Mouse (Mus musculus): ENCODE data around the gene Phf19. TPM values are rescaled to one million over a fixed set of nuclear protein-coding genes. Genes with fewer than 3 reads are reported as not detected.
A peak's percentile ranks its signal among the peaks of the same experiment; 100 is the strongest.

Phf19 gene
- polyA plus RNA-seq, 1 experiment from 2014 or later = 35.1 TPM

- Histone ChIP-seq H3K9ac (ENCODE audit: low read depth, low read length) (no peak overlapping the region), H3K4me1 (ENCODE audit: control insufficient read depth, insufficient read depth, low read length) (peaks cover 4% of the 10 kb centered on the region), H3K4me3 (ENCODE audit: low read length) (no peak overlapping the region), H3K27me3 (ENCODE audit: control insufficient read depth, insufficient read depth, low read length) (no peaks in the 10 kb centered on the region), H3K9me3 (ENCODE audit: control insufficient read depth, low read length) (no peaks in the 10 kb centered on the region), H3K36me3 (ENCODE audit: control insufficient read depth, insufficient read depth, low read length) (peaks cover 31% of the 10 kb centered on the region; the same call in 1 of the 2 replicates), H3K27ac (ENCODE audit: low read depth, low read length) (no peak overlapping the region), H3K4me2 (replicated peaks; ENCODE audit: low read depth, low read length) (no peak overlapping the region)
- no peak for ATAC-seq (ENCODE audit: low FRiP score, low TSS enrichment)
- 69% methylated on average over 6 of the region's 6 CpGs for WGBS
Observed at GRCm38 (mm10) chr2:34906426-34906825, 7.4 kb downstream of the Phf19 start.

- H3K9ac ChIP-seq (ENCODE audit: low read depth, low read length) = no peak overlapping the region
- H3K27ac ChIP-seq (ENCODE audit: low read depth, low read length) = no peak overlapping the region
- 1% methylated on average over 34 of the region's 34 CpGs for WGBS
Observed at GRCm38 (mm10) chr2:34904849-34905542, 8.8 kb downstream of the Phf19 start.

GRCm38 (mm10) chr2:34903652-34904405 lies 10.0 kb downstream of the Phf19 start:
- WGBS = 73% methylated on average over 4 of the region's 4 CpGs
- no peak overlapping the region for H3K4me3 ChIP-seq (ENCODE audit: low read length)
- H3K27me3 ChIP-seq (ENCODE audit: control insufficient read depth, insufficient read depth, low read length) = no peaks in the 10 kb centered on the region
- ATAC-seq (ENCODE audit: low FRiP score, low TSS enrichment) = no peak
- H3K9me3 ChIP-seq (ENCODE audit: control insufficient read depth, low read length) = no peaks in the 10 kb centered on the region
- H3K9ac ChIP-seq (ENCODE audit: low read depth, low read length) = no peak overlapping the region
- H3K36me3 ChIP-seq (ENCODE audit: control insufficient read depth, insufficient read depth, low read length) = peaks cover 30% of the 10 kb centered on the region; the same call in 1 of the 2 replicates
- peaks cover 4% of the 10 kb centered on the region; the same call in 1 of the 2 replicates for H3K4me1 ChIP-seq (ENCODE audit: control insufficient read depth, insufficient read depth, low read length)
- H3K4me2 ChIP-seq (replicated peaks; ENCODE audit: low read depth, low read length) = no peak overlapping the region
- no peak overlapping the region for H3K27ac ChIP-seq (ENCODE audit: low read depth, low read length)

More at GRCm38 (mm10) chr2:34904849-34905542, 8.8 kb downstream of the Phf19 start:
- Histone ChIP-seq H3K4me3 (ENCODE audit: low read length) (peak overlapping the region; percentile 23), H3K4me2 (replicated peaks; ENCODE audit: low read depth, low read length) (peak overlapping the region; percentile 46), H3K4me1 (ENCODE audit: control insufficient read depth, insufficient read depth, low read length) (peaks cover 4% of the 10 kb centered on the region; the same call in 1 of the 2 replicates), H3K9me3 (ENCODE audit: control insufficient read depth, low read length) (no peaks in the 10 kb centered on the region), H3K36me3 (ENCODE audit: control insufficient read depth, insufficient read depth, low read length) (peaks cover 27% of the 10 kb centered on the region; the same call in 1 of the 2 replicates), H3K27me3 (ENCODE audit: control insufficient read depth, insufficient read depth, low read length) (no peaks in the 10 kb centered on the region)
- ATAC-seq (ENCODE audit: low FRiP score, low TSS enrichment) = peak; percentile 96

- Histone ChIP-seq H3K4me3 (ENCODE audit: low read length) (no peak overlapping the region), H3K4me2 (replicated peaks; ENCODE audit: low read depth, low read length) (no peak overlapping the region), H3K27ac (ENCODE audit: low read depth, low read length) (no peak overlapping the region), H3K36me3 (ENCODE audit: control insufficient read depth, insufficient read depth, low read length) (peaks cover 34% of the 10 kb centered on the region; the same call in 1 of the 2 replicates), H3K4me1 (ENCODE audit: control insufficient read depth, insufficient read depth, low read length) (peaks cover 4% of the 10 kb centered on the region; the same call in 1 of the 2 replicates), H3K9ac (ENCODE audit: low read depth, low read length) (no peak overlapping the region), H3K27me3 (ENCODE audit: control insufficient read depth, insufficient read depth, low read length) (no peaks in the 10 kb centered on the region), H3K9me3 (ENCODE audit: control insufficient read depth, low read length) (no peaks in the 10 kb centered on the region)
- 88% methylated on average over 7 of the region's 7 CpGs for WGBS
- no peak for ATAC-seq (ENCODE audit: low FRiP score, low TSS enrichment)
Observed at GRCm38 (mm10) chr2:34903191-34903590, 10.6 kb downstream of the Phf19 start.

DNA sequence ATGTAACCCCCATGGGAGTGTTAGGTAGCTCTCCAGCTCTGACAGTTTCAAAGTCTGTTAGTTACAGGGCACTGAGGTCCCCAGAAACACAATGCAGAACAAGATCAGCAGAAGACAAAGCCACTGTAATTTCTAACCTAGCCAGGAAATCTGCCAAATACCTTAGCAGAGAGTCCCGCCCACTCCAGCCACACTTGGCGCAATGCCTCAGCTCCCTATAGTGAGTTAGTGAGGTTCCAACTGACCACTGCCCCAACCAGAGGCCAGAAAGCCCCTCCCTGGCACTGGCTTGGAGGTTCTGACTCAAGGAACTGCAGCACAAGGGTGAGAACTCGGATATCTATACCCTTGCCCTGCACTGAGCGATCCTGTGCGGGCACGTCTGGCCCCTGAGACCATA lies 11.1 kb downstream of the Phf19 start:
- Histone ChIP-seq H3K4me3 (ENCODE audit: low read length) (no peak overlapping the region), H3K27ac (ENCODE audit: low read depth, low read length) (no peak overlapping the region), H3K27me3 (ENCODE audit: control insufficient read depth, insufficient read depth, low read length) (no peaks in the 10 kb centered on the region), H3K9me3 (ENCODE audit: control insufficient read depth, low read length) (no peaks in the 10 kb centered on the region), H3K9ac (ENCODE audit: low read depth, low read length) (no peak overlapping the region), H3K4me1 (ENCODE audit: control insufficient read depth, insufficient read depth, low read length) (peaks cover 7% of the 10 kb centered on the region; the same call in 1 of the 2 replicates), H3K4me2 (replicated peaks; ENCODE audit: low read depth, low read length) (no peak overlapping the region), H3K36me3 (ENCODE audit: control insufficient read depth, insufficient read depth, low read length) (peaks cover 34% of the 10 kb centered on the region; the same call in 1 of the 2 replicates)
- WGBS = 90% methylated on average over 6 of the region's 6 CpGs
- ATAC-seq (ENCODE audit: low FRiP score, low TSS enrichment) = no peak

- no peaks in the 10 kb centered on the region for H3K27me3 ChIP-seq (ENCODE audit: control insufficient read depth, insufficient read depth, low read length)
- no peak overlapping the region for H3K4me3 ChIP-seq (ENCODE audit: low read length)
- H3K9me3 ChIP-seq (ENCODE audit: control insufficient read depth, low read length) = no peaks in the 10 kb centered on the region
- no peak overlapping the region for H3K4me2 ChIP-seq (replicated peaks; ENCODE audit: low read depth, low read length)
- peaks cover 7% of the 10 kb centered on the region; the same call in 1 of the 2 replicates for H3K4me1 ChIP-seq (ENCODE audit: control insufficient read depth, insufficient read depth, low read length)
- H3K9ac ChIP-seq (ENCODE audit: low read depth, low read length) = no peak overlapping the region
- WGBS = 81% methylated on average over 4 of the region's 4 CpGs
- peaks cover 38% of the 10 kb centered on the region for H3K36me3 ChIP-seq (ENCODE audit: control insufficient read depth, insufficient read depth, low read length)
- H3K27ac ChIP-seq (ENCODE audit: low read depth, low read length) = no peak overlapping the region
- no peak for ATAC-seq (ENCODE audit: low FRiP score, low TSS enrichment)
Observed at GRCm38 (mm10) chr2:34901726-34902125, 12.1 kb downstream of the Phf19 start.

- Histone ChIP-seq H3K36me3 (ENCODE audit: control insufficient read depth, insufficient read depth, low read length) (peaks cover 48% of the 10 kb centered on the region), H3K27ac (ENCODE audit: low read depth, low read length) (no peak overlapping the region), H3K9me3 (ENCODE audit: control insufficient read depth, low read length) (no peaks in the 10 kb centered on the region), H3K9ac (ENCODE audit: low read depth, low read length) (no peak overlapping the region), H3K4me2 (replicated peaks; ENCODE audit: low read depth, low read length) (no peak overlapping the region), H3K4me1 (ENCODE audit: control insufficient read depth, insufficient read depth, low read length) (peaks cover 7% of the 10 kb centered on the region; the same call in 1 of the 2 replicates), H3K4me3 (ENCODE audit: low read length) (no peak overlapping the region), H3K27me3 (ENCODE audit: control insufficient read depth, insufficient read depth, low read length) (no peaks in the 10 kb centered on the region)
- ATAC-seq (ENCODE audit: low FRiP score, low TSS enrichment) = no peak
- 94% methylated on average over 1 of the region's 1 CpGs for WGBS
Observed at GRCm38 (mm10) chr2:34900412-34900811, 13.4 kb downstream of the Phf19 start.

DNA sequence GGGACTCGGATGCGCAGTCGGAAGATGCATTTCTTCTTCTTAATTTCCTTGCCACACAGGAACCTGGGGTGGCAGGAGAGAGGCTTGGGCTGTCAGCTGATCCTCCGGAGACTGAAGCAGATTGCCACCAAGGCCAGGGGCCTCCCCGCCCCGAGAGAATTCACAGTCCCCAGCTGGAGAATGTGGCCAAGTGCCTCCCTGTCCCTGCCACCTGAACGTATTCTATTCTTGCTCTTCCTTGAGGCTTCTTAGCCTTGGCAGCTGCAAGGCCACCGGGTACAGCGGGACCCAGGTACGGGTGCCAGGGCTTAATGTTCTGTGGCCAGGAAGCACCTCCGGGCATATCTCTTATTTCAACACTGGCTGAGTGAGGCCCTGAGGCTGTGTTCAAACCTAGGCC lies 14.1 kb downstream of the Phf19 start:
- Histone ChIP-seq H3K27ac (ENCODE audit: low read depth, low read length) (no peak overlapping the region), H3K9ac (ENCODE audit: low read depth, low read length) (no peak overlapping the region), H3K4me1 (ENCODE audit: control insufficient read depth, insufficient read depth, low read length) (peaks cover 7% of the 10 kb centered on the region; the same call in 1 of the 2 replicates), H3K4me2 (replicated peaks; ENCODE audit: low read depth, low read length) (no peak overlapping the region), H3K9me3 (ENCODE audit: control insufficient read depth, low read length) (no peaks in the 10 kb centered on the region), H3K4me3 (ENCODE audit: low read length) (no peak overlapping the region), H3K27me3 (ENCODE audit: control insufficient read depth, insufficient read depth, low read length) (no peaks in the 10 kb centered on the region), H3K36me3 (ENCODE audit: control insufficient read depth, insufficient read depth, low read length) (peaks cover 55% of the 10 kb centered on the region)
- WGBS = 78% methylated on average over 11 of the region's 11 CpGs
- no peak for ATAC-seq (ENCODE audit: low FRiP score, low TSS enrichment)

- ATAC-seq (ENCODE audit: low FRiP score, low TSS enrichment) = peak; percentile 50; the same call in 1 of the 2 replicates
- H3K9ac ChIP-seq (ENCODE audit: low read depth, low read length) = no peak overlapping the region
- H3K27ac ChIP-seq (ENCODE audit: low read depth, low read length) = no peak overlapping the region
- H3K27me3 ChIP-seq (ENCODE audit: control insufficient read depth, insufficient read depth, low read length) = no peaks in the 10 kb centered on the region
- H3K4me1 ChIP-seq (ENCODE audit: control insufficient read depth, insufficient read depth, low read length) = 0 out of 2 replicates have a peak, but pooled peaks cover 3% of the 10 kb centered on the region
- H3K4me2 ChIP-seq (replicated peaks; ENCODE audit: low read depth, low read length) = no peak overlapping the region
- no peak overlapping the region for H3K4me3 ChIP-seq (ENCODE audit: low read length)
- whole genome bisulfite sequencing = 26% methylated on average over 10 of the region's 10 CpGs
- H3K36me3 ChIP-seq (ENCODE audit: control insufficient read depth, insufficient read depth, low read length) = peaks cover 49% of the 10 kb centered on the region
- no peaks in the 10 kb centered on the region for H3K9me3 ChIP-seq (ENCODE audit: control insufficient read depth, low read length)
Observed at GRCm38 (mm10) chr2:34897820-34898219, 16.0 kb downstream of the Phf19 start.

All from kidney, embryonic 14.5 days (tissue).